Mouse (Mus musculus): ENCODE measurements around the gene Plscr1.

- TF ChIP-seq CTCF (IDR thresholded peaks at IDR 0.05; ENCODE audit: insufficient read depth, low read length), result no peak
- TF ChIP-seq POLR2A (IDR thresholded peaks at IDR 0.05; ENCODE audit: borderline replicate concordance, extremely low read depth, low read depth, low read length), result no peak
Observed at GRCm38 (mm10) chr9:92265719-92266118, 16.2 kb downstream of the Plscr1 start.
